Mouse (Mus musculus) liver, embryonic 14.5 days (tissue): Measurements from ENCODE around the gene Rgs19. TPM values are rescaled to one million over a fixed set of nuclear protein-coding genes. Genes with fewer than 3 reads are reported as not detected.

ENCODE experiments used
- ATAC-seq: fragments of 200-750 bp; cut with Nextera tagmentation; 2 replicates; pipeline ENCODE4 v1.8.0; 2017; ENCODE audit warnings: moderate number of reproducible peaks, mild to moderate bottlenecking, moderate library complexity; ENCODE audit not compliant: insufficient read depth
- DNase-seq, 3 experiments: peaks; one replicate each; pipeline ENCODE4 v3.0.0-alpha.2; 2012 to 2013; ENCODE audit warnings: low read depth in 3 of 3, low spot score in 3 of 3
- H3K27ac ChIP-seq: fragments of 300-500 bp; sonication (generic); 2 replicates; pipeline ENCODE4 v1.5.1; 2014; ENCODE audit warnings: moderate library complexity, mild to moderate bottlenecking, control low read depth, inconsistent platforms
- H3K27me3 ChIP-seq: fragments of 300-500 bp; sonication (generic); 2 replicates; pipeline ENCODE4 v1.6.1; 2014; ENCODE audit warnings: mild to moderate bottlenecking, low read length, moderate library complexity; ENCODE audit not compliant: control insufficient read depth, insufficient read depth
- H3K36me3 ChIP-seq: fragments of 300-500 bp; sonication (generic); replicated peaks from 2 replicates; pipeline ENCODE4 v1.6.1; 2014; ENCODE audit warnings: low read depth; ENCODE audit not compliant: control insufficient read depth, insufficient read depth
- H3K4me1 ChIP-seq, 2 experiments: fragments of 200-500 bp in 1 of 2; fragments of 300-500 bp in 1 of 2; sonication (generic) in 1 of 2; replicated peaks; 2 replicates each; pipeline ENCODE4 v1.6.1; 2012 to 2014; ENCODE audit warnings: antibody characterized with exemption in 1 of 2, inconsistent platforms in 1 of 2, low read length in 1 of 2; ENCODE audit not compliant: control insufficient read depth in 2 of 2, insufficient read depth in 2 of 2
- H3K4me2 ChIP-seq: fragments of 300-500 bp; sonication (generic); 2 replicates; pipeline ENCODE4 v1.6.1; 2014; ENCODE audit warnings: low read depth, mild to moderate bottlenecking, control low read depth, moderate library complexity
- H3K4me3 ChIP-seq, 2 experiments: fragments of 200-500 bp in 1 of 2; fragments of 300-500 bp in 1 of 2; sonication (generic) in 1 of 2; 2 replicates each; pipeline ENCODE4 v1.5.1; 2012 to 2014; ENCODE audit warnings: low read depth in 2 of 2, low read length in 2 of 2, mild to moderate bottlenecking in 2 of 2, control low read depth in 1 of 2, inconsistent platforms in 1 of 2, moderate library complexity in 1 of 2; ENCODE audit not compliant: insufficient read depth in 1 of 2
- H3K9ac ChIP-seq: fragments of 300-500 bp; sonication (generic); replicated peaks from 2 replicates; pipeline ENCODE4 v1.6.1; 2014; ENCODE audit warnings: mild to moderate bottlenecking, control low read depth, moderate library complexity
- H3K9me3 ChIP-seq: fragments of 300-500 bp; sonication (generic); 2 replicates; pipeline ENCODE4 v1.6.1; 2016; ENCODE audit warnings: low read length, mixed read lengths; ENCODE audit not compliant: control insufficient read depth
- CTCF ChIP-seq: IDR thresholded peaks from 2 replicates; pipeline ENCODE4 v1.5.1; 2016; ENCODE audit warnings: antibody characterized with exemption, low read depth, control low read depth
- EP300 ChIP-seq: IDR thresholded peaks from 2 replicates; pipeline ENCODE4 v1.6.1; 2016; ENCODE audit warnings: antibody characterized with exemption, low read depth
- WGBS: fragments of 180-500 bp; shearing (Covaris S2); extraction: QIAGEN DNeasy Blood & Tissue Kit; methylation state at CpG from one replicate; pipeline ENCODE4 v1.1.7; 2014; ENCODE audit not compliant: insufficient replicate concordance; 5-methylcytosine and 5-hydroxymethylcytosine counted together
- polyA plus RNA-seq, 2 experiments: library from polyadenylated mRNA; depleted of rRNA in 1 of 2; stranded (reverse) in 1 of 2; unstranded in 1 of 2; fragments of >200 nt; fragmentation: Nextera tagmentation in 1 of 2; extraction: Ambion mirVana in 1 of 2; gene quantifications; 2 replicates each; pipeline versions ENCODE4 v1.2.1 to v1.2.3; 2012 to 2014

Rgs19 gene
- polyA plus RNA-seq, 2 experiments: 20.6 to 21.0 TPM

DNA sequence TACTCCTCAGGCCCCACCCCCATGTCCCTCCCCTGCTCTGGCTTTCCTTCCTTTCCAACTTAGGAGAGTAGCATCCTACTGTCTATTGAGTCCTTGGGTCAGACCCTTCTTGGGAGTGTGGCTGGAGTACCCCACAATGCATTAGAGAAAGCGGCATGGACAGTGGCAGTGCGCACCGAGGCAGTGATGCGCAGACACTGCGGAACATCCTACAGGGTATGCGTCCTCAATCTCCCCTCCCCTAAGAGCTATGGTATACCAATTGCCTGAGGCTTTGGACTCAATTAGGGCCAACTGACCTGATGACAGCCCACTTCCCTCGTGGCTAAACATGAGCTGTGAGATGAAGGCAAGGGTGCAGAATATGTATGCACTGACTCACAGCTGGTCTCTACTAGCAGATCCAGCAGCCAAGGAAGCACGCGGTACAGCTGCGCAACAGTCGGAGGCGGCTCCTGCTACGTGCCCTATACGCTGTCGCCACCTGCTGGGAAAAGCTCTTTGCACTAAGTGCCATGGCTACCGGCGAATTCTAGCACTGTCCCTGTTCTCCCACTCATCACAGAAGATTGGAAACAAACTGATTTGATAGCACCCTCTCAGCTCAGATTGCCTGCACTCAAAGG, 34.7 kb downstream of the Rgs19 start:
- Histone ChIP-seq H3K9ac (no peak overlapping the region), H3K9me3 (no peaks in the 10 kb centered on the region), H3K4me1 (peaks cover 0 to 7% of the 10 kb centered on the region in 2 experiments; a peak in 1 of 4 replicates), H3K27ac (no peak overlapping the region), H3K4me3 (no peak overlapping the region), H3K4me2 (no peak overlapping the region), H3K36me3 (peaks cover 4% of the 10 kb centered on the region; the same call in 1 of the 2 replicates), H3K27me3 (no peaks in the 10 kb centered on the region)
- TF ChIP-seq CTCF (no peak; the same call in 1 of the 2 replicates), EP300 (no peak)
- 27% methylated on average over 17 of the region's 17 CpGs for WGBS
- ATAC-seq: peak; percentile 69
- peak in 1 of 3 experiments; percentile 39 for DNase-seq

- WGBS: 73% methylated on average over 7 of the region's 7 CpGs
- Histone ChIP-seq H3K4me1 (peaks cover 0 to 7% of the 10 kb centered on the region in 2 experiments; a peak in 1 of 4 replicates), H3K27ac (no peak overlapping the region), H3K9ac (no peak overlapping the region), H3K27me3 (no peaks in the 10 kb centered on the region), H3K4me3 (no peak overlapping the region), H3K9me3 (no peaks in the 10 kb centered on the region), H3K4me2 (no peak overlapping the region), H3K36me3 (peaks cover 5% of the 10 kb centered on the region; the same call in 1 of the 2 replicates)
- DNase-seq: no peak
- TF ChIP-seq CTCF: no peak
- TF ChIP-seq EP300: no peak
- ATAC-seq: no peak
These were observed 35.2 kb downstream of the Rgs19 start for GRCm38 (mm10) chr2:181658528-181658927.

DNA sequence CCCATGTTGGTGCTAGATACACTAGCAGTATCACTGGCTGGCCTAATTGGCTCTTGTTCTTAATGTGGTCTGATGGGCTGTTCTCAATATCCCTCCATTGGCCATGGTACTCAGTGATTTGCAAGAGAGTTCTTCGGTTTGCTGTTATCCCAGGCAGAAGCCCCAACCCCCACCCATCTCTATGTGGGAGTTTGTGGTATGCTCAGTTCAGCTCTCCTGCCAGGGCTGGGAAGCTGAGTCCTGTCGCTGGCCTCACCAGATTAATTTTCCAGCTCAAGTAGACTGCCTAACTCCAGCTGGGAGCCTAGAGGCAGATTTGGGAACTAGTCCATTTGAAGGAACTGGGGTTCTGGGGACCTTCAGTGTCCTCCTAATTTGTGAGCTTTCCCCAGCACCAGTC, 36.3 kb downstream of the Rgs19 start:
- ATAC-seq: no peak
- Histone ChIP-seq H3K4me1 (peaks cover 0 to 7% of the 10 kb centered on the region in 2 experiments; a peak in 1 of 4 replicates), H3K4me2 (no peak overlapping the region), H3K36me3 (peaks cover 5% of the 10 kb centered on the region), H3K9ac (no peak overlapping the region), H3K9me3 (no peaks in the 10 kb centered on the region), H3K27me3 (no peaks in the 10 kb centered on the region), H3K4me3 (no peak overlapping the region), H3K27ac (no peak overlapping the region)
- 58% methylated on average over 2 of the region's 2 CpGs for WGBS
- DNase-seq: no peak
- no peak for TF ChIP-seq EP300
- no peak for TF ChIP-seq CTCF

DNA sequence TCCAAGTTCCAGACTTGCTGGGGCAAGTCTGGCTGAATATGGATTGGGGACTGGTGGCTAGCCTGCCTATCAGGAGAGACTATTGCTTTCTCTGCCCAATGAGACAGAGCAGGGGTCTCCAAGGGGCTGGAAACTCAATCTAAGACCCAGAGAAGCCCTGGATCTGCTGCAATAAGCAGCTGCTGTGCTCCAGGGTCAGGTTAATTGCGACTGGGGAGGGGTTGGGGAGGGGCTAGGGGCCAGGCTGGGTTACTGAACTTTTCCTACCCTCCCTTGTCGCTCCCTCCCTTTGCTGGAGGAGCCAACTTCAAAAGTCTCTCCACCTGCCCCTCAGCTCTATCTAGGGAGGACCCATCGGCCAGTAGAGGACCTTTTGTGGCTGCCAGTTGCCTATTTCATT, 37.0 kb downstream of the Rgs19 start, which contains the start of gene Gm29797:
Gm29797 (plus strand) TSS at position 301 of the 400 bp plus-strand sequence.
- Histone ChIP-seq H3K4me2 (no peak within 1 kb of the TSS), H3K27ac (no peak within 1 kb of the TSS), H3K9me3 (no peaks in the 10 kb centered on the region), H3K4me1 (peaks cover 0 to 7% of the 10 kb centered on the region in 2 experiments; a peak in 1 of 4 replicates), H3K4me3 (no peak within 1 kb of the TSS), H3K36me3 (peaks cover 5% of the 10 kb centered on the region), H3K27me3 (no peaks in the 10 kb centered on the region), H3K9ac (no peak within 1 kb of the TSS)
- ATAC-seq: no peak
- 54% methylated on average over 3 of the region's 3 CpGs for WGBS
- DNase-seq: no peak
- TF ChIP-seq EP300 (no peak), CTCF (no peak)

DNA sequence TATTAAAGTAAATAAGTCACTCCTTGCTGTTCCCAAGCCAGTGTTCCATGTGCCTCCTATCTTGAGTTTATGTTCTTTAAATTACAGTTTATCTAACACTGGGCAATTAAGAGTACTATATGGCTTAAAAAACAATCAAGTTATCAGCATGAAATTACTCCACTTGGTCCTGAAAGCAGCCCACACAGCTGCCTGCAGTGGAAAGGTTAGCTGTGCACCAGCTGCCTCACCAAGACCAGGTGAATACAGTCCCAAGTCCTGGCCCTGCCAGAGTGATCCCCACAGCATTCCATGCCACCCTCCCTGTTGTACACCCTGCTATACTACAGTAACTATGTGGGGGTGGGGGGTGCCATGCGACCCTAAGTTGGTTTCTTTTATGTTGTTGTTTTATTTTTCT, 40.3 kb downstream of the Rgs19 start:
- H3K27ac ChIP-seq: no peak overlapping the region
- WGBS: 71% methylated on average over 1 of the region's 1 CpGs

More for the DNA sequence above, 40.3 kb downstream of the Rgs19 start:
- no peak overlapping the region for H3K4me2 ChIP-seq
- peaks cover 23% of the 10 kb centered on the region for H3K36me3 ChIP-seq
- no peak overlapping the region for H3K9ac ChIP-seq
- H3K4me1 ChIP-seq: no peaks in the 10 kb centered on the region
- ATAC-seq (no peak), DNase-seq (no peak)
- no peaks in the 10 kb centered on the region for H3K27me3 ChIP-seq
- no peaks in the 10 kb centered on the region for H3K9me3 ChIP-seq
- H3K4me3 ChIP-seq: no peak overlapping the region
- TF ChIP-seq EP300 (no peak), CTCF (no peak)
